Mouse (Mus musculus) embryonic facial prominence, embryonic 15.5 days (tissue): ENCODE measurements around the gene Tubb5. TPM values are rescaled to one million over a fixed set of nuclear protein-coding genes. Genes with fewer than 3 reads are reported as not detected.

Source experiments
- ATAC-seq: fragments of 200-750 bp; cut with Nextera tagmentation; 2 replicates; pipeline ENCODE4 v1.8.0; 2017; ENCODE audit warnings: low read depth, moderate TSS enrichment; ENCODE audit not compliant: insufficient number of reproducible peaks, low FRiP score, low TSS enrichment
- H3K27ac ChIP-seq: fragments of 300-500 bp; sonication (generic); replicated peaks from 2 replicates; pipeline ENCODE4 v1.5.1; 2015; ENCODE audit warnings: mild to moderate bottlenecking, inconsistent platforms
- H3K27me3 ChIP-seq: fragments of 300-500 bp; sonication (generic); 2 replicates; pipeline ENCODE4 v1.6.1; 2015; ENCODE audit warnings: inconsistent platforms
- H3K36me3 ChIP-seq: fragments of 300-500 bp; sonication (generic); 2 replicates; pipeline ENCODE4 v1.6.1; 2015; ENCODE audit warnings: mild to moderate bottlenecking, inconsistent platforms
- H3K4me1 ChIP-seq: fragments of 300-500 bp; sonication (generic); 2 replicates; pipeline ENCODE4 v1.6.1; 2015; ENCODE audit warnings: inconsistent platforms
- H3K4me2 ChIP-seq: fragments of 300-500 bp; sonication (generic); replicated peaks from 2 replicates; pipeline ENCODE4 v1.6.1; 2015; ENCODE audit warnings: mild to moderate bottlenecking, inconsistent platforms
- H3K4me3 ChIP-seq: fragments of 300-500 bp; sonication (generic); replicated peaks from 2 replicates; pipeline ENCODE4 v1.5.1; 2015; ENCODE audit warnings: mild to moderate bottlenecking, inconsistent platforms
- H3K9ac ChIP-seq: fragments of 300-500 bp; sonication (generic); 2 replicates; pipeline ENCODE4 v1.6.1; 2015; ENCODE audit warnings: inconsistent platforms
- H3K9me3 ChIP-seq: fragments of 300-500 bp; sonication (generic); replicated peaks from 2 replicates; pipeline ENCODE4 v1.6.1; 2016; ENCODE audit warnings: inconsistent platforms
- WGBS: fragments of 180-500 bp; shearing (Covaris S2); methylation state at CpG from one replicate; pipeline ENCODE4 v1.1.7; 2015; 5-methylcytosine and 5-hydroxymethylcytosine counted together
- polyA plus RNA-seq: library from polyadenylated mRNA; unstranded; fragments of >200 nt; fragmentation: Nextera tagmentation; extraction: Ambion mirVana; gene quantifications from 2 replicates; pipeline ENCODE4 v1.2.1, GENCODE M21; 2015

Gene Tubb5
- 823 TPM in 2 replicates for polyA plus RNA-seq

GRCm38 (mm10) chr17:35838122-35838544 is at the start of gene Tubb5:
Gene Tubb5, minus strand, starts transcription at chr17:35838306.
- H3K27me3 ChIP-seq, result no peaks in the 10 kb centered on the region
- H3K4me3 ChIP-seq, result peak within 1 kb of the TSS; percentile 81
- peak within 1 kb of the TSS; percentile 94 for H3K27ac ChIP-seq
- ATAC-seq, result peak; percentile 86
- H3K36me3 ChIP-seq, result peaks cover 33% of the 10 kb centered on the region
- H3K9ac ChIP-seq, result peak within 1 kb of the TSS; percentile 94
- under 1% methylated on average over 29 of the region's 29 CpGs for WGBS
- H3K4me1 ChIP-seq, result peaks cover 39% of the 10 kb centered on the region
- peak within 1 kb of the TSS; percentile 76 for H3K4me2 ChIP-seq
- H3K9me3 ChIP-seq, result no peaks in the 10 kb centered on the region

DNA sequence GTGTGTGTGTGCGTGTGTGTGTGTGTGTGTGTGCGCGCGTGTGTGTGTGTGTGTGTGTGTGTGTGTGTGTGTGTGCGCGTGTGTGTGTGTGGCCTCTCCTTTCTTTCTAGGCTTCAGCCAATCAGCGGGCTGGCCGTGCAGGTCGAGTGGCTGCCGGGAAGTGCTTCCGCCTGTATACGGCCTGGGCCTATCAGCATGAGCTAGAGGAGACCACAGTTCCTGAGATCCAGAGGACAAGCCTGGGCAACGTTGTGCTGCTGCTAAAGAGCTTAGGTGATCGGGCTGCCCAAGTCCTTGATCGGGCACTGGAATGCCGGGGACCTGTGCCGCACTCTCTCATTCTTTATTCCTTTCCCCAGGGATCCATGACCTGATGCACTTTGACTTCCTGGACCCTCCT is 49.6 kb upstream of the Tubb5 start:
- Histone ChIP-seq H3K36me3 (peaks cover 88% of the 10 kb centered on the region), H3K9me3 (no peaks in the 10 kb centered on the region), H3K27me3 (no peaks in the 10 kb centered on the region), H3K4me3 (no peak overlapping the region), H3K27ac (no peak overlapping the region), H3K9ac (no peak overlapping the region), H3K4me2 (no peak overlapping the region), H3K4me1 (no peaks in the 10 kb centered on the region)
- WGBS, result 78% methylated on average over 11 of the region's 17 CpGs
- ATAC-seq, result no peak

DNA sequence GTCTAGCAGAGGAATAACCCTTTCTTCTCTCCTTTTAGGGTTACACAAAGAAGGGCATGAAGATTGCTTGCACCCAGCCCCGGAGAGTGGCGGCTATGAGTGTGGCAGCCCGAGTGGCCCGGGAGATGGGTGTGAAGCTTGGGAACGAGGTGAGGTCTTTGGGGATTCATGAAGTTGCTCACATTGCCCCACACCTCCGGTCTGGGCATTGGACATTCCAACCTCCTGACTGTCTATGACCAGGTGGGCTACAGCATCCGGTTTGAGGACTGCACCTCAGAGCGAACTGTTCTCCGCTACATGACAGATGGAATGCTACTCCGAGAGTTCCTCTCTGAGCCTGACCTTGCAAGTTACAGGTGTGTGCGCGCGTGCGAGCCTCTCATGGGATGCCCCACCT is 45.7 kb upstream of the Tubb5 start:
- no peak overlapping the region for H3K4me2 ChIP-seq
- no peaks in the 10 kb centered on the region for H3K27me3 ChIP-seq
- peaks cover 68% of the 10 kb centered on the region for H3K36me3 ChIP-seq
- no peak overlapping the region for H3K9ac ChIP-seq
- H3K4me3 ChIP-seq, result no peak overlapping the region
- H3K4me1 ChIP-seq, result peaks cover 13% of the 10 kb centered on the region
- H3K9me3 ChIP-seq, result no peaks in the 10 kb centered on the region
- 94% methylated on average over 14 of the region's 14 CpGs for WGBS
- H3K27ac ChIP-seq, result no peak overlapping the region
- ATAC-seq, result no peak

DNA sequence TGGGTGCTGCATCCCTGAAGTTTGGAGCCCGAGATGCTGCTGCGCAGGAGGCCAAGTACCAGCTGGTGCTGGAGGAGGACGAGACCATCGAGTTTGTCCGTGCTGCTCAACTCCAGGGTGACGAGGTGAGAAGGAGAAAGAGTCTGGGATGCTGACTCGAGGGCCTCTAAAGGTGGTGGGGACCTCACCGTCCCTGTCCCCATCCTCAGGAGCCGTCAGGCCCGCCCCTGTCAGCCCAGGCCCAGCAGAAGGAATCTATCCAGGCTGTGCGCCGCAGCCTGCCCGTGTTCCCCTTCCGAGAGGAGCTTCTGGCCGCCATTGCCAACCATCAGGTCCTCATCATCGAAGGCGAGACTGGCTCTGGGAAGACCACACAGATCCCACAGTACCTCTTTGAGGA is 44.8 kb upstream of the Tubb5 start:
- Histone ChIP-seq H3K9ac (no peak overlapping the region), H3K4me1 (peaks cover 13% of the 10 kb centered on the region), H3K27ac (no peak overlapping the region), H3K9me3 (no peaks in the 10 kb centered on the region), H3K27me3 (no peaks in the 10 kb centered on the region), H3K4me2 (no peak overlapping the region), H3K36me3 (peaks cover 59% of the 10 kb centered on the region), H3K4me3 (no peak overlapping the region)
- no peak for ATAC-seq
- 92% methylated on average over 17 of the region's 17 CpGs for WGBS

GRCm38 (mm10) chr17:35879245-35880057 is 41.3 kb upstream of the Tubb5 start, which contains the start of gene Dhx16:
Gene Dhx16, plus strand, starts transcription at chr17:35879819.
- H3K27me3 ChIP-seq, result no peaks in the 10 kb centered on the region
- ATAC-seq, result peak; percentile 89
- H3K4me1 ChIP-seq, result peaks cover 13% of the 10 kb centered on the region
- peaks cover 51% of the 10 kb centered on the region for H3K36me3 ChIP-seq
- no peaks in the 10 kb centered on the region for H3K9me3 ChIP-seq
- H3K27ac ChIP-seq, result peak within 1 kb of the TSS; percentile 66
- WGBS, result 5% methylated on average over 66 of the region's 66 CpGs
- H3K4me2 ChIP-seq, result peak within 1 kb of the TSS; percentile 72
- peak within 1 kb of the TSS; percentile 97 for H3K4me3 ChIP-seq
- peak within 1 kb of the TSS; percentile 90 for H3K9ac ChIP-seq

GRCm38 (mm10) chr17:35874721-35875120 is 36.6 kb upstream of the Tubb5 start:
- Histone ChIP-seq H3K4me2 (no peak overlapping the region), H3K9ac (no peak overlapping the region), H3K27ac (no peak overlapping the region), H3K4me1 (peaks cover 32% of the 10 kb centered on the region), H3K27me3 (no peaks in the 10 kb centered on the region), H3K9me3 (no peaks in the 10 kb centered on the region), H3K4me3 (no peak overlapping the region), H3K36me3 (peaks cover 44% of the 10 kb centered on the region)
- 74% methylated on average over 6 of the region's 6 CpGs for WGBS
- ATAC-seq, result no peak

GRCm38 (mm10) chr17:35873774-35874519 is 35.8 kb upstream of the Tubb5 start:
- ATAC-seq, result no peak; the same call in 1 of the 2 replicates
- Histone ChIP-seq H3K36me3 (peaks cover 44% of the 10 kb centered on the region), H3K9ac (no peak overlapping the region), H3K4me1 (peaks cover 37% of the 10 kb centered on the region), H3K27ac (peak overlapping the region; percentile 51; the same call in 1 of the 2 replicates), H3K9me3 (no peaks in the 10 kb centered on the region), H3K4me3 (0 out of 2 replicates have a peak overlapping the region, but pooled peaks have one; percentile 4), H3K27me3 (no peaks in the 10 kb centered on the region), H3K4me2 (peak overlapping the region; percentile 19; the same call in 1 of the 2 replicates)
- WGBS, result 30% methylated on average over 21 of the region's 21 CpGs

DNA sequence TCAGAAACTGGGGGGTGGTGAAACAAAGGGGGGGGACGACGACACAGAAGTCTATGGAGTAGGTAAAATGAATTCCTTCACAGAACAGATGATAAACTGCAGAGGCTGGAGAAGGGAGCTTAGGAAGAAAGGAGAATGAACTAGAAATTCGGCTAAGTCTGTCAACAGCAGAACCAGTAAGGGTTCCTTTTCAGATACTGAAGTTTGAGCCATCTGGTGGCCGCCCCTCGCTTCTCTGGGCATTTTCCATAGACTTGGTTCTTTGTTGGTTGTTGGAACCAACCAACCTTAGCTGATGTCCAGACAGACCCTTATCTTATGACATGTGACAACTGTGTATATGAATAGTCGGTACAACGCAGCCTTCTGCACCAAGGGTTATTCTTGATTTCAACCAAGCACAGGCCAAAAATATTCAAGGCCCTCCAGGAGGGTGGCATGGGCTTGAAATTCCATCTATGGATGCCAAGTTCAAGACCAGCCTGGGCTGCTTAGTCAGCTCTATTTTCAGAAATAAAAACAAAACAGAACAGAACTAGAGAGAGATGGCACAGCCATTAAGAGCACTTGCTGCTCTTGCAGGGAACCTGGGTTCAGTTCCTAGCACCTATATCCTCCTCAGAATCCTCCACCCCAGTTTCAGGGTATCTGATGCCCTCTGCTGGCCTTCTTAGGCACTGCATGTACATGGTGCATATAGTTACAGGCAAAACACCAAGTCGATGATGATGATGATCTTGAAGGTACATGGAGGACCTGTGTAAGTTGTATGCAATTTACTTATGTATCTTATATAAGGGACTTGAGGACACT is 33.0 kb upstream of the Tubb5 start:
- no peak for ATAC-seq
- peak overlapping the region; percentile 78; the same call in 1 of the 2 replicates for H3K27ac ChIP-seq
- peak overlapping the region; percentile 72 for H3K4me3 ChIP-seq
- no peaks in the 10 kb centered on the region for H3K27me3 ChIP-seq
- peaks cover 60% of the 10 kb centered on the region for H3K4me1 ChIP-seq
- peaks cover 35% of the 10 kb centered on the region for H3K36me3 ChIP-seq
- no peaks in the 10 kb centered on the region for H3K9me3 ChIP-seq
- WGBS, result 79% methylated on average over 8 of the region's 8 CpGs
- no peak overlapping the region for H3K9ac ChIP-seq
- H3K4me2 ChIP-seq, result peak overlapping the region; percentile 77

DNA sequence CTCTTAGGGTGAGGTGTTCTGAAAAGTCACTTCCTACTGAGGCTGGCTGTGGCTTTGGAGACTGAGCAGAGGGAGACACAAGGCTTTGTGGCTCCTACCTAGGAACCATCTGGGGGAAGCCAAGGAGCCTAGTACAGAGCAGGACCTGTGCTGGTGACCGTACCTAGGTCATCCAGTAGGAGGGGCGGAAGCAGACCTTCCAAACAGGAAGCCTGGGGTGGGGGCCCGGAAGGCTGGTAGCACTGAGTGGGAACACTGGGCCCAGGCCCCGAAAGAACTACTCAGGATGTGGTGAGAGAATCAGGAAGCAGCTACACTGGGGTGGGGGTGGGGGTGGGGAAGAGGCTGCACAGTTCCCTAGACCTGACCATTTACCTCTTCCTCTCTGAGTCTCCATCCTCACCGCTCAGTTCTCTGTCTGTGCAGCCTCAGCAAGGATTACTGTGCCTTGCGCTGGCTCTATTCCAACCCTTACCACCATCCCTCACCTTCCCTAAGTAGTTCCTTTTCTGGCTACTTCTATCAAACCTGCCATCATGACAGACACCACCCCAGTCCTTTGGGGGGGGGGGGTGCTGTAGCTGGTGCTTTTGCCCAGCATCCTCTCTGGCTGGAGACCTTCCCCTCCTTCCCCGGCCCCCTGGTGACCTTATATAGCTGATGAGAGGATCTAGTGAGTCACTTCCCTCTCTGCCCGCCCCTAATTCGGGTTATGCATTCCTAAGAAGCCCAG is 32.2 kb upstream of the Tubb5 start:
- peak overlapping the region; percentile 78 for H3K27ac ChIP-seq
- H3K27me3 ChIP-seq, result no peaks in the 10 kb centered on the region
- ATAC-seq, result no peak
- peak overlapping the region; percentile 35 for H3K9ac ChIP-seq
- peak overlapping the region; percentile 77 for H3K4me2 ChIP-seq
- WGBS, result 36% methylated on average over 9 of the region's 9 CpGs
- H3K4me3 ChIP-seq, result peak overlapping the region; percentile 72
- peaks cover 30% of the 10 kb centered on the region for H3K36me3 ChIP-seq
- H3K4me1 ChIP-seq, result peaks cover 60% of the 10 kb centered on the region
- no peaks in the 10 kb centered on the region for H3K9me3 ChIP-seq

DNA sequence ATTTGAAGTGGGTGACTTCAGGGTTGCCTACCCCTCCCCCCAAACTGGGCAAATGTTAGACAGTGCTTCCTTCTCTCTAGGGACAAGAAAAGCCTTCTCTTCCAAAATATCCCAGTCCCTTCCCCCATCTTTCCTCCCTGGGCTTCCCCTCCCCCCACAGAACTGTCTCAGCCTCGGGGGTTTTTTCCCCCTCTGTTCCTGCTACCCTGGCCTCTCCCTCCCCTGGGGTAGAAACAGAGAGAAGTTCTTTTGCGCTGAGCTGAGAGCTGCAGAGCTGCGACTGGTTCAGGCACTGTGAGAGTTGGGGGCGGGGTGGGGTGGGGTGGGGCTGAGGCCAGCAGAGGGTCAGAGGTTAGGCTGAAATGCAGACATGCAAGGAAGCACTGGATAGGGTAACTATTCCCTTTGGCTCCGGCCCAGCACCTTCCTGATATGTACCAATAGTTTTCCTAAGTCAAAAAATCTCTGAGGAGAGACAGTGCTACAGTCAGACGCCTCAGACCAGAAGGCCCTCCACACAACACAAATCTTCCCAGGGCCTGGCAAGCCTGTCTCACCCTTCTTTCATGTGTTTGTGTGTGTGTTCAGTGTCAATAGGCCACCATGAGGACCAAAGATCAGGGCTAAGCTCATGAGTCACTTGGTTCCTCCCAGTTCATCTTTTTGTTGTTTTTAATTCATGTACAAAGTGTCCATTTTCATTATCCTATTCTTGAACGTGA is 31.4 kb upstream of the Tubb5 start:
- Histone ChIP-seq H3K9me3 (no peaks in the 10 kb centered on the region), H3K27me3 (no peaks in the 10 kb centered on the region), H3K36me3 (peaks cover 21% of the 10 kb centered on the region), H3K4me1 (peaks cover 68% of the 10 kb centered on the region), H3K4me2 (peak overlapping the region; percentile 77), H3K4me3 (peak overlapping the region; percentile 72), H3K27ac (peak overlapping the region; percentile 78), H3K9ac (peak overlapping the region; percentile 37; the same call in 1 of the 2 replicates)
- WGBS, result 3% methylated on average over 7 of the region's 7 CpGs
- ATAC-seq, result no peak
